Mouse (Mus musculus): ENCODE results near the gene Cpox.

GRCm38 (mm10) chr16:58683911-58684310 lies 13.8 kb downstream of the Cpox start:
- TF ChIP-seq POLR2A (IDR thresholded peaks at IDR 0.05; ENCODE audit: insufficient read depth, low read depth, low read length) (no peak), CTCF (IDR thresholded peaks at IDR 0.05) (no peak), EP300 (IDR thresholded peaks at IDR 0.05; ENCODE audit: insufficient read depth, low read depth, low read length) (no peak)
